Mouse (Mus musculus) midbrain, postnatal 0 days (tissue): ENCODE results near the gene Pde10a. TPM values are rescaled to one million over a fixed set of nuclear protein-coding genes. Genes with fewer than 3 reads are reported as not detected.
A peak's percentile ranks its signal among the peaks of the same experiment; 100 is the strongest.

Experiments
- ATAC-seq: fragments of 200-750 bp; cut with Nextera tagmentation; 2 replicates; pipeline ENCODE4 v1.8.0; 2017; ENCODE audit warnings: moderate number of reproducible peaks, mild to moderate bottlenecking, moderate TSS enrichment, moderate library complexity; ENCODE audit not compliant: low FRiP score
- DNase-seq: peaks from one replicate; pipeline ENCODE4 v3.0.0-alpha.2; 2015; ENCODE audit warnings: low spot score
- H3K27ac ChIP-seq: fragments of 300-500 bp; sonication (generic); 2 replicates; pipeline ENCODE4 v1.5.1; 2014; ENCODE audit warnings: low read depth, mild to moderate bottlenecking, low read length, mixed read lengths
- H3K27me3 ChIP-seq: fragments of 300-500 bp; sonication (generic); 2 replicates; pipeline ENCODE4 v1.6.1; 2014; ENCODE audit warnings: low read length, control low read depth, mixed read lengths; ENCODE audit not compliant: insufficient read depth
- H3K36me3 ChIP-seq: fragments of 300-500 bp; sonication (generic); 2 replicates; pipeline ENCODE4 v1.6.1; 2014; ENCODE audit warnings: low read length, control low read depth, mixed read lengths; ENCODE audit not compliant: insufficient read depth
- H3K4me1 ChIP-seq: fragments of 300-500 bp; sonication (generic); 2 replicates; pipeline ENCODE4 v1.6.1; 2014; ENCODE audit warnings: mild to moderate bottlenecking, control low read depth, antibody characterized with exemption, low read length, mixed read lengths; ENCODE audit not compliant: insufficient read depth
- H3K4me2 ChIP-seq: fragments of 300-500 bp; sonication (generic); 2 replicates; pipeline ENCODE4 v1.6.1; 2014; ENCODE audit warnings: low read depth, mild to moderate bottlenecking, low read length, mixed read lengths; ENCODE audit not compliant: poor library complexity, severe bottlenecking
- H3K4me3 ChIP-seq: fragments of 300-500 bp; sonication (generic); 2 replicates; pipeline ENCODE4 v1.5.1; 2014; ENCODE audit warnings: low read depth, mild to moderate bottlenecking, low read length, moderate library complexity
- H3K9ac ChIP-seq: fragments of 300-500 bp; sonication (generic); replicated peaks from 2 replicates; pipeline ENCODE4 v1.6.1; 2014; ENCODE audit warnings: mild to moderate bottlenecking, low read length, moderate library complexity, mixed read lengths; ENCODE audit not compliant: poor library complexity, severe bottlenecking
- H3K9me3 ChIP-seq: fragments of 300-500 bp; sonication (generic); 2 replicates; pipeline ENCODE4 v1.6.1; 2016; ENCODE audit warnings: low read length, control low read depth
- CTCF ChIP-seq: IDR thresholded peaks from 2 replicates; pipeline ENCODE4 v1.5.1; 2016; ENCODE audit warnings: antibody characterized with exemption, mild to moderate bottlenecking
- WGBS: fragments of 180-500 bp; shearing (Covaris S2); extraction: QIAGEN DNeasy Blood & Tissue Kit; methylation state at CpG from one replicate; pipeline ENCODE4 v1.1.7; 2014; 5-methylcytosine and 5-hydroxymethylcytosine counted together
- polyA plus RNA-seq: library from polyadenylated mRNA; unstranded; fragments of >200 nt; fragmentation: Nextera tagmentation; extraction: Ambion mirVana; gene quantifications from 2 replicates; pipeline ENCODE4 v1.2.1, GENCODE M21; 2015
- total RNA-seq: library from RNA; depleted of rRNA; stranded (reverse); fragments of >200 nt; gene quantifications from 2 replicates; pipeline ENCODE4 v1.2.3, GENCODE M21; 2014

The Pde10a gene
- total and polyA plus RNA-seq, 2 experiments from 2014 or later, result 8.6 to 40.3 TPM

GRCm38 (mm10) chr17:9023198-9023942 lies 498.2 kb downstream of the Pde10a start:
- H3K4me3 ChIP-seq, result no peak overlapping the region

GRCm38 (mm10) chr17:9030181-9030580 lies 505.0 kb downstream of the Pde10a start:
- ATAC-seq, result no peak

More at GRCm38 (mm10) chr17:9023198-9023942, 498.2 kb downstream of the Pde10a start:
- Histone ChIP-seq H3K27me3 (no peaks in the 10 kb centered on the region), H3K27ac (peak overlapping the region; percentile 57; the same call in 1 of the 2 replicates), H3K9ac (no peak overlapping the region; the same call in 1 of the 2 replicates), H3K4me1 (0 out of 2 replicates have a peak, but pooled peaks cover 3% of the 10 kb centered on the region), H3K4me2 (peak overlapping the region; percentile 22; the same call in 1 of the 2 replicates), H3K36me3 (no peaks in the 10 kb centered on the region), H3K9me3 (no peaks in the 10 kb centered on the region)
- 20% methylated on average over 14 of the region's 14 CpGs for WGBS
- peak; percentile 85 for ATAC-seq
- TF ChIP-seq CTCF, result peak; percentile 83
- peak; percentile 90 for DNase-seq

GRCm38 (mm10) chr17:9031241-9032141 lies 506.3 kb downstream of the Pde10a start:
- WGBS, result 8% methylated on average over 24 of the region's 24 CpGs
- H3K4me2 ChIP-seq, result peak overlapping the region; percentile 36
- H3K27me3 ChIP-seq, result no peaks in the 10 kb centered on the region
- H3K9me3 ChIP-seq, result no peaks in the 10 kb centered on the region
- H3K4me3 ChIP-seq, result peak overlapping the region; percentile 9; the same call in 1 of the 2 replicates
- peak overlapping the region; percentile 63 for H3K27ac ChIP-seq
- TF ChIP-seq CTCF, result peak; percentile 98
- 0 out of 2 replicates have a peak, but pooled peaks cover 3% of the 10 kb centered on the region for H3K4me1 ChIP-seq
- H3K9ac ChIP-seq, result 0 out of 2 replicates have a peak overlapping the region, but pooled peaks have one; percentile 19
- peak; percentile 93 for DNase-seq
- H3K36me3 ChIP-seq, result no peaks in the 10 kb centered on the region
- peak; percentile 84 for ATAC-seq

More at GRCm38 (mm10) chr17:9030181-9030580, 505.0 kb downstream of the Pde10a start:
- peak; percentile 15 for DNase-seq
- H3K27me3 ChIP-seq, result no peaks in the 10 kb centered on the region
- no peak overlapping the region for H3K27ac ChIP-seq
- H3K36me3 ChIP-seq, result no peaks in the 10 kb centered on the region
- H3K4me3 ChIP-seq, result no peak overlapping the region
- 0 out of 2 replicates have a peak, but pooled peaks cover 3% of the 10 kb centered on the region for H3K4me1 ChIP-seq
- H3K9ac ChIP-seq, result no peak overlapping the region
- peak; percentile 42 for TF ChIP-seq CTCF
- 62% methylated on average over 5 of the region's 5 CpGs for WGBS
- no peaks in the 10 kb centered on the region for H3K9me3 ChIP-seq
- no peak overlapping the region for H3K4me2 ChIP-seq

- TF ChIP-seq CTCF, result no peak
- Histone ChIP-seq H3K36me3 (no peaks in the 10 kb centered on the region), H3K4me1 (no peaks in the 10 kb centered on the region), H3K4me2 (no peak overlapping the region), H3K4me3 (peak overlapping the region; percentile 9; the same call in 1 of the 2 replicates), H3K27me3 (no peaks in the 10 kb centered on the region), H3K9ac (no peak overlapping the region), H3K9me3 (peaks cover 3% of the 10 kb centered on the region; the same call in 1 of the 2 replicates), H3K27ac (peak overlapping the region; percentile 63; the same call in 1 of the 2 replicates)
- peak; percentile 47 for DNase-seq
- WGBS, result 53% methylated on average over 6 of the region's 6 CpGs
- ATAC-seq, result no peak
Measured at GRCm38 (mm10) chr17:9032362-9033044, 507.3 kb downstream of the Pde10a start.

- H3K4me2 ChIP-seq, result no peak overlapping the region
- no peaks in the 10 kb centered on the region for H3K4me1 ChIP-seq
- no peak overlapping the region for H3K9ac ChIP-seq
- no peaks in the 10 kb centered on the region for H3K36me3 ChIP-seq
- no peak overlapping the region for H3K27ac ChIP-seq
- DNase-seq (no peak), ATAC-seq (no peak)
- H3K4me3 ChIP-seq, result no peak overlapping the region
- WGBS, result 85% methylated on average over 5 of the region's 5 CpGs
- no peaks in the 10 kb centered on the region for H3K27me3 ChIP-seq
- TF ChIP-seq CTCF, result no peak
- peaks cover 3% of the 10 kb centered on the region; the same call in 1 of the 2 replicates for H3K9me3 ChIP-seq
Measured at GRCm38 (mm10) chr17:9033511-9033910, 508.3 kb downstream of the Pde10a start.
